Mouse (Mus musculus) neural tube, embryonic 11.5 days (tissue): ENCODE results near the gene Twf2. TPM values are rescaled to one million over a fixed set of nuclear protein-coding genes. Genes with fewer than 3 reads are reported as not detected.

Source experiments
- ATAC-seq: fragments of 200-750 bp; cut with Nextera tagmentation; 2 replicates; pipeline ENCODE4 v1.8.0; 2017; ENCODE audit warnings: moderate number of reproducible peaks, mild to moderate bottlenecking, moderate TSS enrichment, moderate library complexity; ENCODE audit not compliant: insufficient read depth, low FRiP score, low TSS enrichment
- DNase-seq: peaks from one replicate; pipeline ENCODE4 v3.0.0-alpha.2; 2015; ENCODE audit warnings: low spot score
- H3K27ac ChIP-seq: fragments of 300-500 bp; sonication (generic); 2 replicates; pipeline ENCODE4 v1.5.1; 2014; ENCODE audit warnings: low read depth, mild to moderate bottlenecking, low read length
- H3K27me3 ChIP-seq: fragments of 300-500 bp; sonication (generic); 2 replicates; pipeline ENCODE4 v1.6.1; 2014; ENCODE audit warnings: mild to moderate bottlenecking, low read length, mixed read lengths; ENCODE audit not compliant: control insufficient read depth, insufficient read depth
- H3K36me3 ChIP-seq: fragments of 300-500 bp; sonication (generic); 2 replicates; pipeline ENCODE4 v1.6.1; 2014; ENCODE audit warnings: mild to moderate bottlenecking, low read length, moderate library complexity, mixed read lengths; ENCODE audit not compliant: control insufficient read depth, insufficient read depth
- H3K4me1 ChIP-seq: fragments of 300-500 bp; sonication (generic); 2 replicates; pipeline ENCODE4 v1.6.1; 2014; ENCODE audit warnings: low read length, mixed read lengths; ENCODE audit not compliant: control insufficient read depth, insufficient read depth
- H3K4me2 ChIP-seq: fragments of 300-500 bp; sonication (generic); 2 replicates; pipeline ENCODE4 v1.6.1; 2014; ENCODE audit warnings: low read depth, mild to moderate bottlenecking, moderate library complexity
- H3K4me3 ChIP-seq: fragments of 300-500 bp; sonication (generic); 2 replicates; pipeline ENCODE4 v1.5.1; 2014; ENCODE audit warnings: low read depth, low read length
- H3K9ac ChIP-seq: fragments of 300-500 bp; sonication (generic); 2 replicates; pipeline ENCODE4 v1.6.1; 2014; ENCODE audit warnings: mild to moderate bottlenecking, low read length
- H3K9me3 ChIP-seq: fragments of 300-500 bp; sonication (generic); 2 replicates; pipeline ENCODE4 v1.6.1; 2016; ENCODE audit warnings: low read length; ENCODE audit not compliant: control insufficient read depth
- WGBS: fragments of 180-500 bp; shearing (Covaris S2); extraction: QIAGEN DNeasy Blood & Tissue Kit; methylation state at CpG from one replicate; pipeline ENCODE4 v1.1.7; 2014; 5-methylcytosine and 5-hydroxymethylcytosine counted together
- polyA plus RNA-seq: library from polyadenylated mRNA; unstranded; fragments of >200 nt; fragmentation: Nextera tagmentation; extraction: Ambion mirVana; gene quantifications from 2 replicates; pipeline ENCODE4 v1.2.1, GENCODE M21; 2014

The Twf2 gene
- 62.1 and 63.9 TPM in 2 replicates for polyA plus RNA-seq

DNA sequence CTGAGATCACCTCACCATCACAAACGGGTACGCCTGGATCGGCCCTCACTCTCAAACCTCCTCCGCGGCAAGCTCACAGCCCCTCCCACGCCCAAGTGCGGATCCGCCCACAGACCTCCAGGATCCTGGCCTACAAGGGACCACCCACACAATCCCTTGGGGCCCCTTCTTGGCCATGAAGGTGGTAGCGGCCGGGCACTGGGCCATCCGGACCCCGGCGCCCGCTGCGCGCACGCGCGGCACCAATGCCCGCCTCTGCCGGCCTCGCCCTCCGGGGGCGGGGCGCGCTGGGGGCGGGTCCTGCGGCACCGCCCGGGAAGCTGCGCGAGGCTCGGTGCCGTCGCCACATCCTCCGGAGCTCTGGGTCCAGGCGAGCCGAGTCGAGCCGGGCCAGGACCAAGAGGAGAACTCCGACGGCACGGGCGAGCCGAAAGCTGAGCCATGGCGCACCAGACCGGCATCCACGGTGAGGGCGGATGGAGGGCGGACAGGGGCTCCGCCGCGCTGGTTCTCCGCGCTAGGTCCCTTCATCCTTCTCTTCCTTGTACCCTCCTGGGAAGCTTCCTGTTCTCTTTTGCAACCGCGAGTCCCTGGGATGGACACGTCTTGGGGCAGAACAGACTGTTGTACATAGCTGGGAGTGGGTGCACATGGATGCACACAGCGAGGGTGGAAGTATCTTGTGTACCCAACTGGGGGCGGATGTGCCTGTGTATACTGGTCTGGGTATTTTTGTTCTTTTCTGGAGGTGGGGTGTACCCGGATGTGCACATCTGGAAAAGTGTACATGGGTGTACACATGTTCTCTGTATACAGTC is at the start of gene Twf2:
Twf2 (plus strand) TSS at position 290 of the 818 bp plus-strand sequence.
- 2% methylated on average over 56 of the region's 61 CpGs for WGBS

DNA sequence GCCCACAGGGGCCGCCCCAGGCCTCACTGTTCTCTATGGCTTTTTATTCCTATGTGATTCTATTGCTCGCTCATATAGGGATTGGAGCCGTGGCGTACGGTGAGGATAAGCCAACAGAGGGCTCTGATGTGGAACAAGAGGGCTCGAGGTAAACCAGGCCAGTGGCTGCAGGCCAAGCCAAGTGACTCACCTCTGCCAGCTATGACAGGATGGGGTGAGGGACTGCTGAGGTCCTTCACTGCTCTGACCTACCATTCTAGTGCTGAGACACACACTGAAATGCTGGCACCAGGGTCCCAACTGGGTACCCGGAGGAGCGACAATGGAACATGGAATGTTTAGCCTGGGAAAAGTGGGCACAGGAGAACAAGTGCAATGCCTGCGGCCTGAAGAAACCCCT is 48.8 kb upstream of the Twf2 start:
- Histone ChIP-seq H3K9me3 (no peaks in the 10 kb centered on the region), H3K4me2 (no peak overlapping the region), H3K36me3 (no peaks in the 10 kb centered on the region), H3K27ac (no peak overlapping the region), H3K4me1 (peaks cover 3% of the 10 kb centered on the region; the same call in 1 of the 2 replicates), H3K27me3 (0 out of 2 replicates have a peak, but pooled peaks cover 9% of the 10 kb centered on the region), H3K4me3 (no peak overlapping the region), H3K9ac (no peak overlapping the region)
- no peak for ATAC-seq
- WGBS: 92% methylated on average over 9 of the region's 9 CpGs
- no peak for DNase-seq

More for the DNA sequence above, at the start of gene Twf2:
- H3K27me3 ChIP-seq: no peaks in the 10 kb centered on the region
- peak within 1 kb of the TSS; percentile 63 for H3K9ac ChIP-seq
- H3K9me3 ChIP-seq: no peaks in the 10 kb centered on the region
- peak within 1 kb of the TSS; percentile 43 for H3K4me3 ChIP-seq
- peak within 1 kb of the TSS; percentile 11; the same call in 1 of the 2 replicates for H3K27ac ChIP-seq
- ATAC-seq (peak; percentile 86), DNase-seq (peak; percentile 93)
- peak within 1 kb of the TSS; percentile 50 for H3K4me2 ChIP-seq
- H3K4me1 ChIP-seq: peaks cover 13% of the 10 kb centered on the region
- no peaks in the 10 kb centered on the region for H3K36me3 ChIP-seq

GRCm38 (mm10) chr9:106156419-106156818 is 46.5 kb upstream of the Twf2 start:
- 67% methylated on average over 5 of the region's 5 CpGs for WGBS
- ATAC-seq (peak; percentile 58), DNase-seq (peak; percentile 69)
- Histone ChIP-seq H3K9me3 (no peaks in the 10 kb centered on the region), H3K4me3 (no peak overlapping the region), H3K27ac (no peak overlapping the region), H3K4me2 (no peak overlapping the region), H3K4me1 (0 out of 2 replicates have a peak, but pooled peaks cover 3% of the 10 kb centered on the region), H3K9ac (no peak overlapping the region), H3K36me3 (no peaks in the 10 kb centered on the region), H3K27me3 (no peaks in the 10 kb centered on the region)

- WGBS: 80% methylated on average over 21 of the region's 21 CpGs
- no peak overlapping the region for H3K4me3 ChIP-seq
- ATAC-seq (0 out of 2 replicates have a peak, but pooled peaks have one; percentile 17), DNase-seq (no peak)
- H3K4me1 ChIP-seq: 0 out of 2 replicates have a peak, but pooled peaks cover 3% of the 10 kb centered on the region
- H3K9ac ChIP-seq: no peak overlapping the region
- H3K27ac ChIP-seq: no peak overlapping the region
- no peaks in the 10 kb centered on the region for H3K27me3 ChIP-seq
- H3K36me3 ChIP-seq: no peaks in the 10 kb centered on the region
- no peak overlapping the region for H3K4me2 ChIP-seq
- H3K9me3 ChIP-seq: no peaks in the 10 kb centered on the region
Observed at GRCm38 (mm10) chr9:106156921-106157622, 45.8 kb upstream of the Twf2 start.

DNA sequence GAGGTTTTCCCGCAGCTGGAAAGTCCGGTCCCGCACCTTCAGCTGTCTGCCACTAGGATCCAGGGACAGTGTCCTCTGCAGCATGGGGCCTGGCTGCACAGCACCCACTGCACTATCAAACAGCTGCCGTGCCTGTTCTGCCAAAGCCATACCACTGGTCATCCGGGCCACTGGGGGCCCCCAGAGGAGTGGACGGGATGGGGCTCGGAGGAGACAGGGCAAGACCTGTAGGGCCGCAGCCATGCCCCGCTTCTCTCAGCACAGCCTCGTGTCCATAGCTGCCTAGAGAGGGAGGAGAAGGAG is 45.3 kb upstream of the Twf2 start:
- no peak overlapping the region for H3K4me3 ChIP-seq
- H3K4me1 ChIP-seq: 0 out of 2 replicates have a peak, but pooled peaks cover 3% of the 10 kb centered on the region
- no peak overlapping the region for H3K9ac ChIP-seq
- 89% methylated on average over 8 of the region's 10 CpGs for WGBS
- no peaks in the 10 kb centered on the region for H3K36me3 ChIP-seq
- no peak overlapping the region for H3K4me2 ChIP-seq
- no peaks in the 10 kb centered on the region for H3K27me3 ChIP-seq
- DNase-seq (no peak), ATAC-seq (no peak)
- no peak overlapping the region for H3K27ac ChIP-seq
- no peaks in the 10 kb centered on the region for H3K9me3 ChIP-seq

DNA sequence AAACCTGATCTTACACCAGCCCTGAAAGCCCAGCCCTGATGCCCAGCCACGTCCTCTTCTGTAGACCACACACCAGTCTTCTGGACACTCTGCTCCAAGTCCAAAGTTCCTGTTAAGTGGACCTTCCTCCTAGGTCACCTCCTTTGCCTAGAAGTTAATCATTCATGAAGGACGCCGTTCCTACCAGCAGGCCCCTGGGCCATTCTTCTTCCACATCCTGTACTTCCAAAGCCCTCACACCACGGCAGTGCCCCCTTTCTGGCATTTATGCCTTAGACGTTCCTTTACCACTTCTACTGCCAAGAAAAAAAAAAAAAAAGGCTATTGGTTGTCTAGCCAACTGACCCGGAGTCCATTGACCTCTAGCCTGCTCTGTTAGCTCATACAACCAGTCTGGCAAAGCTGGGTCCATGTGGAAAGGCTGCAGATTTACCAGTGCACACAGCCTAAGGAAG is 44.8 kb upstream of the Twf2 start, which contains the start of gene Glyctk:
Glyctk (minus strand) TSS at position 102 of the 455 bp plus-strand sequence.
- H3K9ac ChIP-seq: no peak within 1 kb of the TSS
- no peaks in the 10 kb centered on the region for H3K36me3 ChIP-seq
- H3K4me2 ChIP-seq: no peak within 1 kb of the TSS
- no peak within 1 kb of the TSS for H3K4me3 ChIP-seq
- no peak for DNase-seq
- 73% methylated on average over 6 of the region's 6 CpGs for WGBS
- ATAC-seq: no peak
- H3K9me3 ChIP-seq: no peaks in the 10 kb centered on the region
- H3K27me3 ChIP-seq: no peaks in the 10 kb centered on the region
- no peak within 1 kb of the TSS for H3K27ac ChIP-seq
- H3K4me1 ChIP-seq: 0 out of 2 replicates have a peak, but pooled peaks cover 3% of the 10 kb centered on the region

GRCm38 (mm10) chr9:106159237-106159636 is 43.7 kb upstream of the Twf2 start:
- Histone ChIP-seq H3K9me3 (no peaks in the 10 kb centered on the region), H3K27ac (no peak overlapping the region), H3K4me3 (no peak overlapping the region), H3K4me2 (peak overlapping the region; percentile 54; the same call in 1 of the 2 replicates), H3K27me3 (no peaks in the 10 kb centered on the region), H3K4me1 (0 out of 2 replicates have a peak, but pooled peaks cover 3% of the 10 kb centered on the region), H3K36me3 (no peaks in the 10 kb centered on the region), H3K9ac (no peak overlapping the region)
- ATAC-seq (no peak), DNase-seq (no peak)
- WGBS: 87% methylated on average over 9 of the region's 9 CpGs

GRCm38 (mm10) chr9:106159784-106160301 is 43.1 kb upstream of the Twf2 start:
- Histone ChIP-seq H3K4me3 (peak overlapping the region; percentile 50), H3K9ac (peak overlapping the region; percentile 67), H3K36me3 (no peaks in the 10 kb centered on the region), H3K27me3 (no peaks in the 10 kb centered on the region), H3K27ac (peak overlapping the region; percentile 93), H3K9me3 (no peaks in the 10 kb centered on the region), H3K4me2 (peak overlapping the region; percentile 54), H3K4me1 (0 out of 2 replicates have a peak, but pooled peaks cover 3% of the 10 kb centered on the region)
- ATAC-seq: peak; percentile 62
- DNase-seq: peak; percentile 94
- 2% methylated on average over 24 of the region's 24 CpGs for WGBS
